Mouse (Mus musculus): ENCODE results near the gene Xrra1. TPM values are rescaled to one million over a fixed set of nuclear protein-coding genes. Genes with fewer than 3 reads are reported as not detected.
"Not testable (repeated sequence)": the region's sequence is repeated elsewhere in the genome, so short reads cannot be mapped to it uniquely, and the experiment has no call there.

Gene Xrra1
- total RNA-seq, 2 experiments from 2014 or later, result 0.49 TPM; not detected in 1

GRCm38 (mm10) chr7:99953442-99954098 lies 94.7 kb downstream of the Xrra1 start:
- DNase-seq, result no peak

GRCm38 (mm10) chr7:99954212-99954611 lies 95.3 kb downstream of the Xrra1 start:
- no peak for DNase-seq

DNA sequence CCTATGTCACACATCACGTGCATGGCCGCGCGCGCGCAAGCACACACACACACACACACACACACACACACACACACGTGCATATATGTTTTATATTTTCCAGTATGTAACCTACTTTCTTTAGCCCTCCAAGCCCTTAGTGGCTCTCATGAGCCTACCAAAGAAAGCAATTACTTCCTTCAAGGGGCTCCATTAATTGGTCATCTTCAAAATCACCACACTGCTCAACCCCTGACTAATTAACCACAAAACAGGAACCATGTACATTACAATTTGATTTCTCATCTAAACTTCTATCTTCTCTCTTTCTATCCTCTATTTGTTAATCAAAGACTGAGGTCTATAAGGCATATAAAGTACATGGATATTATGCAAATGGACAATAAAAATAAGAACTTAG lies 97.2 kb downstream of the Xrra1 start:
- DNase-seq, result no peak

- DNase-seq, result no peak
These were observed 98.5 kb downstream of the Xrra1 start for GRCm38 (mm10) chr7:99957226-99957965.

DNA sequence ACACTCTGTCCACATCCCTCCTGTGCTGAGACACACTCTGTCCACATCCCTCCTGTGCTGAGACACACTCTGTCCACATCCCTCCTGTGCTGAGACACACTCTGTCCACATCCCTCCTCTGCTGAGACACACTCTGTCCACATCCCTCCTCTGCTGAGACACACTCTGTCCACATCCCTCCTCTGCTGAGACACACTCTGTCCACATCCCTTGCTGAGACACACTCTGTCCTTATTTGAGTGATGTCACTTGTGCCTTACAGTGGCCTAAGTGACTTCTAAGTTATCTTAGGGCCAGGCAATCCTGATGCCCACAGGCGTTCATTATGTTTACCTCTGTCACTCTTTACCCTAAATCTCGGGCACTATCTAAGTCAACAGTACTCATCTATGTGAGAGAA lies 101.7 kb downstream of the Xrra1 start:
- not testable (repeated sequence) for DNase-seq

GRCm38 (mm10) chr7:99961518-99961917 lies 102.6 kb downstream of the Xrra1 start:
- DNase-seq, result no peak

GRCm38 (mm10) chr7:99962536-99963236 lies 103.8 kb downstream of the Xrra1 start:
- no peak for DNase-seq

DNA sequence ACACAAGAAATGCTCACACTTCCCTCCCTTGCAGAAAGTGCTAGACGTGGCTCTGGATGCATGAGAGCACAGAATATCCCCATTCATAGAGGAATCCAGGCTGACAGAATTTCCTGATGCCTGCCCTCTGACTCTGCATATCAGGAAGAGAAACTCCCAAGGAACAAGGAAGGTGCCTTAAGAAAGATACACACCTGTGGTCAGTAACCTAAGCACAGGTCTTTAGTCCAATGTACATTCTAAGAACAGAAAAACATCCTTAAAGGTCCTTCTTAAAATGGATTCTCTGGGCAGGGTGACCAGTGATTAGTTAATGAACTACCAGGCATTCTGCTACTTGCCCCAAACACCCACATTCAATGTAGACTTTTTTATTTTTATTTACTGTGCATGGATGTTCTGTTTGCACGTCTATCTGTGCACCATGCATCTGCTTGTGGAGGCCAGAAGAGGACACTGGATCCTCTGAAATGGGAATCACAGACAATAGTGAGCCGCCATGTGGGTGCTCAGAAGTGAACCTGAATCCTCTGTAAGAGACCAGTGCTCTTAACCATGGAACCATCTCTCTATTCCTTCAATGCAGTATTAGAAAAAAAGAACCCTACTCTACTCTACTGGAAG lies 104.4 kb downstream of the Xrra1 start:
- DNase-seq, result no peak

- no peak for DNase-seq
These were observed 106.3 kb downstream of the Xrra1 start for GRCm38 (mm10) chr7:99965020-99965841.

- no peak for DNase-seq
These were observed 107.2 kb downstream of the Xrra1 start for GRCm38 (mm10) chr7:99966011-99966721.

Other genes starting within 250 kb of the Xrra1 start
- 10 to 100 TPM; 42.5 to 46.1 TPM for gene Tpbgl, start 232.0 kb upstream of the Xrra1 start, total RNA-seq (2021)
- 1 to 10 TPM; 3.9 to 4.7 TPM for gene Slco2b1, start 147.8 kb upstream of the Xrra1 start, total RNA-seq (2021)
- not detected for gene Olfr520, start 128.8 kb upstream of the Xrra1 start, total RNA-seq (2021)
- not detected for gene Olfr521, start 95.6 kb upstream of the Xrra1 start, total RNA-seq (2021)
- 1 to 10 TPM; 2.4 to 2.8 TPM for gene Neu3, start 30.7 kb upstream of the Xrra1 start, total RNA-seq (2021)
- gene Spcs2, start 4.3 kb downstream of the Xrra1 start, total RNA-seq (2021), result 10 to 100 TPM; 65.9 to 71.4 TPM
- gene Rnf169, start 121.3 kb downstream of the Xrra1 start, total RNA-seq (2021), result 1 to 10 TPM; 4.7 to 5.3 TPM
- gene Chrdl2, start 147.1 kb downstream of the Xrra1 start, total RNA-seq (2021), result 1 to 10 TPM; 1.8 to 3.1 TPM